Mouse (Mus musculus): ENCODE results near the gene Ephb1. TPM values are rescaled to one million over a fixed set of nuclear protein-coding genes. Genes with fewer than 3 reads are reported as not detected.

Ephb1 gene
- polyA plus RNA-seq, 1 experiment from 2014 or later, result 1.0 TPM

- Histone ChIP-seq H3K9ac (ENCODE audit: low read length) (no peak overlapping the region), H3K36me3 (ENCODE audit: control insufficient read depth, insufficient read depth, low read length) (no peaks in the 10 kb centered on the region), H3K4me2 (replicated peaks; ENCODE audit: low read depth) (no peak overlapping the region), H3K27me3 (ENCODE audit: control insufficient read depth, insufficient read depth, low read length) (no peaks in the 10 kb centered on the region), H3K4me3 (ENCODE audit: low read depth, low read length) (no peak overlapping the region), H3K4me1 (replicated peaks; ENCODE audit: control insufficient read depth, insufficient read depth) (no peaks in the 10 kb centered on the region), H3K9me3 (ENCODE audit: control insufficient read depth, low read length) (no peaks in the 10 kb centered on the region), H3K27ac (replicated peaks) (no peak overlapping the region)
- no peak for DNase-seq (ENCODE audit: low spot score)
- TF ChIP-seq CTCF (IDR thresholded peaks at IDR 0.05; ENCODE audit: low read depth) (no peak), EP300 (optimal IDR thresholded peaks at IDR 0.05) (no peak)
- no peak for ATAC-seq (ENCODE audit: low FRiP score, low TSS enrichment)
- 91% methylated on average over 16 of the region's 16 CpGs for WGBS
These were observed 24.0 kb downstream of the Ephb1 start for GRCm38 (mm10) chr9:102330266-102331060.

- no peaks in the 10 kb centered on the region for H3K9me3 ChIP-seq (ENCODE audit: control insufficient read depth, low read length)
These were observed 26.8 kb downstream of the Ephb1 start for GRCm38 (mm10) chr9:102327625-102328150.

GRCm38 (mm10) chr9:102315436-102315835, 39.1 kb downstream of the Ephb1 start:
- Histone ChIP-seq H3K27ac (replicated peaks) (no peak overlapping the region), H3K9ac (ENCODE audit: low read length) (no peak overlapping the region), H3K4me1 (replicated peaks; ENCODE audit: control insufficient read depth, insufficient read depth) (no peaks in the 10 kb centered on the region), H3K4me3 (ENCODE audit: low read depth, low read length) (no peak overlapping the region), H3K36me3 (ENCODE audit: control insufficient read depth, insufficient read depth, low read length) (no peaks in the 10 kb centered on the region), H3K9me3 (ENCODE audit: control insufficient read depth, low read length) (no peaks in the 10 kb centered on the region), H3K27me3 (ENCODE audit: control insufficient read depth, insufficient read depth, low read length) (no peaks in the 10 kb centered on the region), H3K4me2 (replicated peaks; ENCODE audit: low read depth) (no peak overlapping the region)
- DNase-seq (ENCODE audit: low spot score) (no peak), ATAC-seq (ENCODE audit: low FRiP score, low TSS enrichment) (no peak)
- TF ChIP-seq CTCF (IDR thresholded peaks at IDR 0.05; ENCODE audit: low read depth) (no peak), EP300 (optimal IDR thresholded peaks at IDR 0.05) (no peak)
- 84% methylated on average over 6 of the region's 6 CpGs for WGBS

More at GRCm38 (mm10) chr9:102327625-102328150, 26.8 kb downstream of the Ephb1 start:
- WGBS, result 71% methylated on average over 4 of the region's 4 CpGs
- Histone ChIP-seq H3K4me3 (ENCODE audit: low read depth, low read length) (no peak overlapping the region), H3K9ac (ENCODE audit: low read length) (no peak overlapping the region), H3K4me2 (replicated peaks; ENCODE audit: low read depth) (no peak overlapping the region), H3K27me3 (ENCODE audit: control insufficient read depth, insufficient read depth, low read length) (no peaks in the 10 kb centered on the region), H3K36me3 (ENCODE audit: control insufficient read depth, insufficient read depth, low read length) (no peaks in the 10 kb centered on the region), H3K4me1 (replicated peaks; ENCODE audit: control insufficient read depth, insufficient read depth) (no peaks in the 10 kb centered on the region), H3K27ac (replicated peaks) (no peak overlapping the region)
- TF ChIP-seq EP300 (optimal IDR thresholded peaks at IDR 0.05), result no peak
- no peak for TF ChIP-seq CTCF (IDR thresholded peaks at IDR 0.05; ENCODE audit: low read depth)
- no peak for DNase-seq (ENCODE audit: low spot score)
- ATAC-seq (ENCODE audit: low FRiP score, low TSS enrichment), result no peak

GRCm38 (mm10) chr9:102314795-102315194, 39.7 kb downstream of the Ephb1 start:
- no peak for TF ChIP-seq CTCF (IDR thresholded peaks at IDR 0.05; ENCODE audit: low read depth)
- no peak for TF ChIP-seq EP300 (optimal IDR thresholded peaks at IDR 0.05)
- Histone ChIP-seq H3K27me3 (ENCODE audit: control insufficient read depth, insufficient read depth, low read length) (no peaks in the 10 kb centered on the region), H3K4me1 (replicated peaks; ENCODE audit: control insufficient read depth, insufficient read depth) (no peaks in the 10 kb centered on the region), H3K9ac (ENCODE audit: low read length) (no peak overlapping the region), H3K4me3 (ENCODE audit: low read depth, low read length) (no peak overlapping the region), H3K9me3 (ENCODE audit: control insufficient read depth, low read length) (no peaks in the 10 kb centered on the region), H3K27ac (replicated peaks) (no peak overlapping the region), H3K36me3 (ENCODE audit: control insufficient read depth, insufficient read depth, low read length) (no peaks in the 10 kb centered on the region), H3K4me2 (replicated peaks; ENCODE audit: low read depth) (no peak overlapping the region)
- 72% methylated on average over 1 of the region's 1 CpGs for WGBS
- DNase-seq (ENCODE audit: low spot score) (no peak), ATAC-seq (ENCODE audit: low FRiP score, low TSS enrichment) (no peak)

DNA sequence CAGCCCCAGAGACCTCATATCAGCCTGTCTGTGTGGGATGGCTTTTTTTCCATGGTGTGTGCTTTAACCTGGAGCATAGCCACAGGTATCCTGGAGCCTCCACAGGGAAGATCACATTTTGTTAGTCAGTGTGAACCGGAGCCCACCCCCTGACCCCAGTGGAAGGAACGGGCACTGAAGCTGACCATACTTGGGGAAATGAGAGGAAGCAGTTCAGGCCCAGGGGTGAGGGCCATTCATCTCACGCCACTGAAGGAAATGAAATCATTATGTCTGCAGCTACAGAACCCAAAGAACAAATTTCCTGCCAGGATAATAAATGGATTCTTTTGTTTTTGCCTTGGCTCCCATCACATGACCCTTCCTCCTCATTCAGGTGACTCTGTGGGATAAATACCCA, 44.1 kb downstream of the Ephb1 start:
- H3K27me3 ChIP-seq (ENCODE audit: control insufficient read depth, insufficient read depth, low read length), result no peaks in the 10 kb centered on the region
- no peaks in the 10 kb centered on the region for H3K4me1 ChIP-seq (replicated peaks; ENCODE audit: control insufficient read depth, insufficient read depth)
- WGBS, result 41% methylated on average over 3 of the region's 3 CpGs
- no peak overlapping the region for H3K4me3 ChIP-seq (ENCODE audit: low read depth, low read length)
- H3K9me3 ChIP-seq (ENCODE audit: control insufficient read depth, low read length), result no peaks in the 10 kb centered on the region
- H3K9ac ChIP-seq (ENCODE audit: low read length), result no peak overlapping the region
- TF ChIP-seq CTCF (IDR thresholded peaks at IDR 0.05; ENCODE audit: low read depth) (no peak), EP300 (optimal IDR thresholded peaks at IDR 0.05) (no peak)
- H3K4me2 ChIP-seq (replicated peaks; ENCODE audit: low read depth), result no peak overlapping the region
- DNase-seq (ENCODE audit: low spot score) (no peak), ATAC-seq (ENCODE audit: low FRiP score, low TSS enrichment) (no peak)
- H3K36me3 ChIP-seq (ENCODE audit: control insufficient read depth, insufficient read depth, low read length), result no peaks in the 10 kb centered on the region
- no peak overlapping the region for H3K27ac ChIP-seq (replicated peaks)

DNA sequence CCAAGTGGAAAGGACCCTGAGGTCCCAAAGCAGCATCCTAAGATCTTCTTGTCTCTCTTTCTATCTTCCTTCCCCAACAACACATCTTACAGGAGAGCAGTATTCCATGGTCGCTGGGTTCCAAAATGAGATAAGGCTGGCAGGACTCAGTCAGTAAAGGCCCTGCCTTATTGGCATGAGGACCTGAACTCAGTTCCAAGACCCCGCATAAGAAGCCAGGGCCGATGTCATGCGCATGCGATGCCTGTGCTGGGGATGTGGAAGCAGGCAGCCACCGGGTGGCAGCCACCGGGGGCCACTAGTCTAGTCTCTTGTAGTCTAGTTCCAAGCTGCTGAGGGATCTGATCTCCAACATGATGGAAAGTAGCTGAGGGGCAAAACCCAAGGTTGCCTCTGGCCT, 45.2 kb downstream of the Ephb1 start:
- ATAC-seq (ENCODE audit: low FRiP score, low TSS enrichment), result no peak

More for the DNA sequence above, 45.2 kb downstream of the Ephb1 start:
- H3K9ac ChIP-seq (ENCODE audit: low read length), result no peak overlapping the region
- DNase-seq (ENCODE audit: low spot score), result no peak
- TF ChIP-seq EP300 (optimal IDR thresholded peaks at IDR 0.05) (no peak), CTCF (IDR thresholded peaks at IDR 0.05; ENCODE audit: low read depth) (no peak)
- no peak overlapping the region for H3K4me2 ChIP-seq (replicated peaks; ENCODE audit: low read depth)
- no peak overlapping the region for H3K4me3 ChIP-seq (ENCODE audit: low read depth, low read length)
- no peaks in the 10 kb centered on the region for H3K27me3 ChIP-seq (ENCODE audit: control insufficient read depth, insufficient read depth, low read length)
- H3K4me1 ChIP-seq (replicated peaks; ENCODE audit: control insufficient read depth, insufficient read depth), result no peaks in the 10 kb centered on the region
- no peaks in the 10 kb centered on the region for H3K9me3 ChIP-seq (ENCODE audit: control insufficient read depth, low read length)
- no peak overlapping the region for H3K27ac ChIP-seq (replicated peaks)
- 92% methylated on average over 7 of the region's 7 CpGs for WGBS
- H3K36me3 ChIP-seq (ENCODE audit: control insufficient read depth, insufficient read depth, low read length), result no peaks in the 10 kb centered on the region
